Mouse (Mus musculus) CD8-positive naive resting alpha-beta T cell, adult 57 days (primary cell): ENCODE measurements around the gene Slc6a18. TPM values are rescaled to one million over a fixed set of nuclear protein-coding genes. Genes with fewer than 3 reads are reported as not detected.

Experiments
- total RNA-seq: library from RNA; stranded (reverse); gene quantifications from one replicate; pipeline ENCODE4 v1.2.4, GENCODE M21; 2023

Slc6a18 gene
- total RNA-seq, result 0.58 TPM

GRCm38 (mm10) chr13:73677853-73678252, at the start of gene Slc6a18:
Gene Slc6a18 (minus strand): TSS chr13:73678023.

GRCm38 (mm10) chr13:73704694-73705325, 27.0 kb upstream of the Slc6a18 start, which contains the start of gene Slc6a19:
Gene Slc6a19 (minus strand): TSS chr13:73704865.

GRCm38 (mm10) chr13:73626745-73627549, 50.9 kb downstream of the Slc6a18 start, which contains the start of gene Tert:
Gene Tert (plus strand): TSS chr13:73626911.

Other genes with a start within 250 kb of the Slc6a18 start
- gene Lpcat1, start 210.8 kb downstream of the Slc6a18 start, total RNA-seq, result 26.9 TPM
- not detected for gene Slc6a3, start 141.3 kb downstream of the Slc6a18 start, total RNA-seq
- gene Clptm1l, start 74.0 kb downstream of the Slc6a18 start, total RNA-seq, result 117 TPM
- gene Tert, start 51.1 kb downstream of the Slc6a18 start, total RNA-seq, result 1.6 TPM
- gene Slc6a19, start 26.8 kb upstream of the Slc6a18 start, total RNA-seq, result 186 TPM
- gene Slc12a7, start 55.1 kb upstream of the Slc6a18 start, total RNA-seq, result 553 TPM
- 0.40 TPM for gene Nkd2, start 169.6 kb upstream of the Slc6a18 start, total RNA-seq